Mouse (Mus musculus) C2C12 (cell line): ENCODE data around the gene Srms.
"Not testable (repeated sequence)": the region's sequence is repeated elsewhere in the genome, so short reads cannot be mapped to it uniquely, and the experiment has no call there.

Source experiments
- CEBPB ChIP-seq: IDR thresholded peaks from one replicate; pipeline ENCODE4 v1.6.1; 2011; ENCODE audit warnings: low read depth, mild to moderate bottlenecking, control low read depth, moderate library complexity
- CTCF ChIP-seq: IDR thresholded peaks from one replicate; pipeline ENCODE4 v1.5.1; 2011; ENCODE audit not compliant: control insufficient read depth, insufficient read depth, insufficient read length
- USF1 ChIP-seq: IDR thresholded peaks from one replicate; pipeline ENCODE4 v1.6.1; 2011; ENCODE audit warnings: low read depth, mild to moderate bottlenecking, control low read depth, moderate library complexity

DNA sequence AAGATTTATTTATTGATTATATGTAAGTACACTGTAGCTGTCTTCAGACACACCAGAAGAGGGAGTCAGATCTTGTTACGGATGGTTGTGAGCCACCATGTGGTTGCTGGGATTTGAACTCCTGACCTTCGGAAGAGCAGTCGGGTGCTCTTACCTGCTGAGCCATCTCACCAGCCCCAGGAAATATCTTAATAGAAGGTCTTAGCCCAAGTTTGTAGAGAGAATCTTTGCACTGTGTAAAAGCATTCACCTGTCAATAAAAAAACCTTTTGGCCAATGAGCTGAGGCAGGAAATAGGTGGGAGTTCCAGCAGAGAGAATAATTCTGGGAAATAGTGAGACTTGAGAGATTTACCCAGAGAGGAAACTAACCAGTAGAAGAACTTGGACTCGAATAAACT lies 21.6 kb downstream of the Srms start:
- not testable (repeated sequence) for TF ChIP-seq CTCF, CEBPB, USF1
